Mouse (Mus musculus) small intestine, adult 10 weeks (tissue): ENCODE data around the gene Olfr239. TPM values are rescaled to one million over a fixed set of nuclear protein-coding genes. Genes with fewer than 3 reads are reported as not detected.

Source experiments
- polyA plus RNA-seq: library from polyadenylated mRNA; stranded (reverse); fragments of 350-450 nt; fragmentation: Illumina TruSeq; extraction: RNeasy Lipid Tissue Mini Kit (QIAGEN cat#74804); gene quantifications from one replicate; pipeline ENCODE4 v1.2.3, GENCODE M21; 2014; ENCODE audit warnings: low replicate concordance

Olfr239 gene
- polyA plus RNA-seq = not detected

GRCm38 (mm10) chr17:33191002-33191401 is at the start of gene Olfr239:
TSS of gene Olfr239 (plus strand) at chr17:33191302.

GRCm38 (mm10) chr17:33168147-33168546 is 23.0 kb upstream of the Olfr239 start, which contains the start of gene Olfr55:
TSS of gene Olfr55 (plus strand) at chr17:33168447.

GRCm38 (mm10) chr17:33221590-33221989 is 30.5 kb downstream of the Olfr239 start, which contains the start of gene Olfr1564:
TSS of gene Olfr1564 (minus strand) at chr17:33221690.

Other genes starting within 250 kb of the Olfr239 start
- gene Cyp4f13, start 243.9 kb upstream of the Olfr239 start, polyA plus RNA-seq = 20.6 TPM
- 25.8 TPM for gene Zfp472, start 225.5 kb upstream of the Olfr239 start, polyA plus RNA-seq
- 22.3 TPM for gene Zfp952, start 198.2 kb upstream of the Olfr239 start, polyA plus RNA-seq
- gene Zfp763, start 157.9 kb upstream of the Olfr239 start, polyA plus RNA-seq = 9.6 TPM
- gene 4921501E09Rik, start 123.2 kb upstream of the Olfr239 start, polyA plus RNA-seq = not detected
- gene Zfp563, start 102.0 kb upstream of the Olfr239 start, polyA plus RNA-seq = 15.7 TPM
- gene Morc2b, start 51.6 kb upstream of the Olfr239 start, polyA plus RNA-seq = not detected
- gene Olfr55, start 22.9 kb upstream of the Olfr239 start, polyA plus RNA-seq = not detected
- not detected for gene Olfr1564, start 30.4 kb downstream of the Olfr239 start, polyA plus RNA-seq
- gene Zfp955a, start 63.8 kb downstream of the Olfr239 start, polyA plus RNA-seq = 30.9 TPM
- not detected for gene Olfr63, start 73.4 kb downstream of the Olfr239 start, polyA plus RNA-seq
- 19.1 TPM for gene Zfp955b, start 98.2 kb downstream of the Olfr239 start, polyA plus RNA-seq
- gene Zfp81, start 167.6 kb downstream of the Olfr239 start, polyA plus RNA-seq = 22.9 TPM
- 45.3 TPM for gene Zfp101, start 203.3 kb downstream of the Olfr239 start, polyA plus RNA-seq
- gene Actl9, start 241.6 kb downstream of the Olfr239 start, polyA plus RNA-seq = not detected